Mouse (Mus musculus) kidney, postnatal 4 days (tissue): ENCODE data around the gene Gimd1.

ENCODE experiments used
- DNase-seq, 2 experiments: peaks; one replicate each; pipeline ENCODE4 v3.0.0; 2021; ENCODE audit warnings: mixed read lengths in 2 of 2

Gene Gimd1

GRCm38 (mm10) chr3:132629601-132630239, at the start of gene Gimd1:
TSS of gene Gimd1 (plus strand) at chr3:132629820.
- no peak for DNase-seq

DNA sequence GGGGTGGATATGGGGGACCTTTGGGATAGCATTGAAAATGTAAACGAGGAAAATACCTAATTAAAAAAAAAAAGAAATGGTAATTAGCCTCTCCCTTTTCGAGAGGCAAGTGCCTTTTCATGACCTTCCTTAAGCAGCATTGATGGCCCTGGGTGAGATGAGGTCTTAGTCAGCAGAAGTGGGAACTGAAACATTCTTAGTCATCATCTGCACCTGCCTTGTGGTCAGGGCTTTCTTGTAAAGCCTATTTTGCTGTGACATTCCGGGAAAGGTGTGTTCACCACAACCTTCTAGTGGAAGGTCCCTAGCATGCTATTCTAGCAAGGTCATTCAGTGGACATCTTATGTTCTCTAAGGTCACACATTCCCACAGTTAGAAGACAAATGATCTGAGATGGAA, 48.4 kb upstream of the Gimd1 start:
- no peak for DNase-seq

DNA sequence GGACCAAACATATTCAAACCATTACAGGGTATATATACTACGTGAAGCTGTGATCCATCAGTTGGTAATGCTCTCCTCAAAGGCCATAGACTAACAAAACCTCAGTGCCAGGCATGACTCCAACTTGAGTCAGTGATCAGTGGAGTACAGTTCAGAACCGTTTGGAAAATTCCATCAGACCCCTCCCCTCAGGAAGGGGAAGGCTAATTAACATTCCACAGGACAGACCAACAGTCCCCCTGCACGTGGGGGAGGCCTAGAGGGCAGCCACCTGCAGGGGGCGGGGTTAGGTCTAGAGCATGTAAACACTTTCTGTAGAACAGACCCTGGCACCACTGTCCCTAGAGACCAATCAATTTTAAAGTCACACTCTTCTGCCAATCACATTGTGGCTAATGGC, 47.3 kb upstream of the Gimd1 start:
- peak in 1 of 2 experiments; percentile 11 for DNase-seq

GRCm38 (mm10) chr3:132585122-132585972, 44.3 kb upstream of the Gimd1 start:
- DNase-seq, result no peak

GRCm38 (mm10) chr3:132588146-132588545, 41.5 kb upstream of the Gimd1 start:
- DNase-seq, result no peak

DNA sequence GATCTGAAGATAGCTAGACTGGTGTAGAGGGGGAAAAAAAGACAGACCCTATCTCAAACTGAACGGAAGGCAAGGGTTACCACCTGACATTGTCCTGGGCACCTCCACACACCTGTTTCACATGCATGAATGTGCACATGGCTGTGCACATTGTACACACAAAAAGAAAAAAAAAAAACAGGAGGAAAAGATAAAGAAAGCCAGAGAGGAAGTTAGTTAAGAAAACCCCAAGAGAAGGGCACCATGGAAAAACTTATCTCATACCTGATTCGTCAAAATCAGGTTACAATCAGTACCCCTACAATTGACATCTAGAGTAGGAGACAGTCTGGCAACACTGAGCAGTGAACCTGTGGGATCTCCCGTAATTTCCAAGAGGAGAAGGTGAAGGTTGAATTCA, 39.6 kb upstream of the Gimd1 start:
- no peak for DNase-seq

DNA sequence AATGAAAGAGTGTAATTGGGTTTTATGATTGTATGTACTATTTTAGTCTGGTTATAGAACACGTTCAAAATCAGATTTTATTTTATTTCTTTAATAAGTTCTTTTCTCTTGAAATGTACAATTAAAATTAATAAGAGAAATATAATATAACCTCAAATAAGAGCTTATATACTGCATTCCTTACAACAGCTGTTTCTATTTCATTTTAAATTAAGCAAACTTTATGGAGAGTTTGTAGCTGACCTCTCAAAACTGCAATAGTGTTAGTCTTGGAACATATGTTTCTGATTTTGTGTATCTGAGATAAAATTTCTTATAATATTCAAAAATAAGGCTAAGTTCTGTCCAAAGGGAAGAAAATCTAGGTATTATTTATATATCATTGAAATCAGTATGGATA, 39.0 kb upstream of the Gimd1 start:
- DNase-seq, result no peak

GRCm38 (mm10) chr3:132628741-132629140, 879 bp upstream of the Gimd1 start:
- peak; percentile 34 to 39 for DNase-seq

DNA sequence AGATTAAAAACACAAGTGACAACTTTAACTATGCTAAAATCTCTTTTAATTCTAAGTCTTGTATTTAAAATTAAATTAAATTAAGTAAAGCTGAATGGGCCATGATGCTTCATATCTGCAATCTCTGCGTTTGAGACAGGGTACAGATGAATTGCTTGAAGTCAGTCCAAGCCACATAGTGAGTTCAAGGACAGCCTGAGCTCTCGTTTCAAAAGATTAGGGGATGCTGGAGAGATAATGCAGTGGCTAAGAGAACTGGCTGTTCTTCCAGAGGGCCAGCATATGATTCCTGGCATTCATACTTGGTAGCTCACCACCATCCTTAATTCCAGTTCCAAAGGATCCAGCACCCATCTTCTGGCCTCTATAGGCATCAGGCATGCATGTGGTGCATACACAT, 3.6 kb downstream of the Gimd1 start:
- DNase-seq, result no peak

GRCm38 (mm10) chr3:132637080-132637479, 7.5 kb downstream of the Gimd1 start:
- no peak for DNase-seq

DNA sequence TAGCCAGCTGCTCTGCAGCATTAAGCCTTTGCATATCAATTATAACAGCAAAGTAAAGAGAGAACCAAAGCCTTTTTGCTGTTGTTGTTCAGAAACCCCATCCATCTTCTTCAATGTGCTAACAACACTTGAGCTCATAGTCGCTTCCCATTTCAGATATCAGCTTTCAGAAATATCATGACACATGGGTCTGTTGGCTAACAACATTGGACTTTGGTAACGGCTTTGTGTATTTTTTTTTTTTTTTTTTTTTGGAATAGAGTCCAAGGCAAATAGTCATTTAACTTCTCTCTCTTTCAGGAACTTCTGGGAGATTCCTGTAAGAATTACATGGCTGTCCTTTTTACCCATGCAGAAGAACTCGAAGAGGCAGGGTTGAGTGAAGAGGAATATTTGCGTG, 14.5 kb downstream of the Gimd1 start:
- no peak for DNase-seq

DNA sequence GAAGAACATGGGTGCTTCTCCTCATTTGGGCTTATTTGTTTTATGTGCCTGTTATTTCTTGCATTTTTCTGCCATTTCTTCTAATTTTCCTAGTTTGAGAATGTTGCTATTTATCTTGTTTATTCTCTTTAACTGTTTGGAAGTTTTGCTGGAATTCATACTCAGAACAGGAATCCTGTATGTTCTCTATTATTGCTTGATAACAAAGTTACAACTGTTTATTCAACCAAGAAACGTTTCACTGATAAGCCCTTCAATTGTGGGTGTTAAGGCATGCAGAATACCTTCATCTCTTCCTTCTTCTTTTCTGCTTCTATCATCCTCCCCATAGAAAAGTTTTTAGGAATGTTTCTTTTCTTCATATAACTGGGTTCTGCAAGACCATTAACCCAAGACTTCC, 17.2 kb downstream of the Gimd1 start:
- no peak for DNase-seq

- no peak for DNase-seq
Measured at GRCm38 (mm10) chr3:132649368-132649767, 19.7 kb downstream of the Gimd1 start.

- DNase-seq, result no peak
Measured at GRCm38 (mm10) chr3:132650191-132650590, 20.6 kb downstream of the Gimd1 start.

DNA sequence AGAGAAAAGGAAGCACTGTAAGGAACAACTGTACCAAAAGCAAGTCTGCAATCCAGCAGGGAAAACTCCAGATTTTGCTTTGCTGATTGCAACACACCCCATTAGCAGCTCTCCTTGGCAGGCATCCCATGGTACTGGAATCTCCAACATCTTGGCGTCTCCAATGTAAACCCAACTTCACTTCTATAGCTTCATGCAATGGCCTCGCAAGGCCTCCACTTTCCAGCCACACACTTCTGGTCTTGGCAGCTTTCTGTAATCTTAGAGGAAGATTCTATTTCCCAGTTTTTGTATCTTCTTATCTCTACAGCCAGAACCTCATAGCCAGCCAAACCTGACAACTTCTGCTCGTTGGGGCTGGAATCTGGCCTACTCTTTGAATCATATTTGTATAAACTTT, 22.2 kb downstream of the Gimd1 start:
- DNase-seq, result peak in 1 of 2 experiments; percentile 15

DNA sequence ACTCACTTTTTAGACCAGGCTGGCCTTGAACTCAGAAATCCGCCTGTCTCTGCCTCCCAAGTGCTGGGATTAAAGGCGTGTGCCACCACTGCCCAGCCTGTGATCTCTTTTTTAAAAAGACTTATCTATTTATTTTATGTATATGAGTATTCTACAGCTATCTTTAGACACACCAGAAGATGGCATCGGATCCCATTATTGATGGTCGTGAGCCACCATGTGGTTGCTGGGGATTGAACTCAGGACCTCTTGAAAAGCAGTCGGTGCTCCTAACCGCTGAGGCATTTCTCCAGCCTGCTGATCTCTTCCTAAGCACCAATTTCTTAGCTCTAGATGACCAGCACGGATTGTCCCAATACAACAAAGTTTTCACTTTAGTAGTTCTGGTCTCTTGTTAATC, 24.3 kb downstream of the Gimd1 start:
- no peak for DNase-seq

GRCm38 (mm10) chr3:132655955-132656354, 26.3 kb downstream of the Gimd1 start:
- DNase-seq, result no peak

- DNase-seq, result no peak
Measured at GRCm38 (mm10) chr3:132677494-132677893, 47.9 kb downstream of the Gimd1 start.

DNA sequence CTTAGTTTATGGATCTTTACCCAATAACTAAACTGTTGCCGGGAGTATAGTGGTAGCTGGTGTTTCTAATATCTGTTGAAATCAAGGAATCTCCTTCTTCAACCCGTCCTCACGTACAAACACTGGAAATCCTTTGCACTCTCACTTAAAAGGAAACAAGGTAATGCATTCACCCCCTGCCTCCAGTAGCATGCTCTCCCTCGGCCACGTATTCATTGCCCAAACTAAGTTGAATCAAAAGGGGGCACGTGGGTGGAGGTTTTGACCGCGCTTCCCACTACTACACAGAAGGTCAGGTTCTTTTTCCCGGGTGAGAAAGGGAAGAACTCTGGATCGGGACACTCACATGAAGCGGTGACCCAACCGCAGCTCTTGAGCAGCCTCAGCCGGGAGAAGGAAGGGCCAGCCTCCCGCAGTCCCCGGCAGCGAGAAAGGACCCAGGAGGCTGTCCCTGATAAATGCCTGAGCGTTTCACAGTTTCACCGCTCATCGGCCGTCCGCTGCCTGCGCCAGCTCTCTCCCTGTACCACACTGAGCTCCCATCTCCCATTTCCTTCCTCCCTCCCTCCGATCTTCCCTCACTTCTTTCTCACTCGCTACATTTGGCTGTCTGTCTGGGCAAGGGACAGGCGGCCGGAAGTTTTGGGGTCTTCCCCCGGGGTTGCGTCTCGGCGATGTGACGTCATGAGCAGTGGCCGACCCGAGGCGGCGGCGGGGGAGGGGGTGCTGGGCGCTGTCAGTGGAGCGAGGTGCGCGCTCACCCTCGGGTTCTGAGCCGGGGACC, 54.0 kb downstream of the Gimd1 start, which contains the start of gene Tbck:
Gene Tbck, plus strand, starts transcription at position 698 of the 784 bp plus-strand sequence.
- DNase-seq, result peak; percentile 95 to 97

DNA sequence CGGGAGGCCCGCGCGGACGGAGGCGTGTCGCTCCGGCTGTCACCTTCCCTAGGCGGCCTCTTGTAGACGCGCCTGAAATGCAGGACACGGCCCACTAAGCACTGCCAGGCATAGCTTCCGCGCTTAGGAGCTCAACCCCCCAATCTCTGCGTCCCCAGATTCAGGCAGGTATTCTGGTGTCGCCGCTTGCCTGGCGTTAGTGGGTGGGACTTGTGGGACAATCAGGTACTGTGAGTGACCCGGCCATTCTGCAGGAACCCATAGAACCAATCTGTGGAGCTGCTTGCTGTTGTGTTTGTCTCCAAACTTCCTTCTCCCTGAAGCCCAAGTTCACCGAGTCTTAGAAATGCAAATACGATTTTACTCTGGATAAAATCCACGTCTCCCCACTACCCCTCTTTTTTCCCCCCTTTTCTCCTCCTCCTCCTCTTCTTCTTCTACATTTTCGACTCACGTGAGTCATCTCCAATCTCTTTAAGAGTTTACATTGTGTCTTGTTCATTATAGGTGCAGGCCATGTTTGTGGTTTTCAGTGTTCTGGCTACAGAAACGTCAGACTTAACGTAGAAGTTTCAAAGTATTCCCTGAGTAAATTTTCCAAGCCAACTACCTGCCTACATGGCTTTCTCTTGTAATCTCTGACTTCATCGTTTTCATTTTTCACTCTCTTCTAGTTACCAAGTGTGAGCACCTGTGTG, 54.8 kb downstream of the Gimd1 start, which contains the start of gene Aimp1:
Gene Aimp1, minus strand, starts transcription at position 140 of the 698 bp plus-strand sequence.
- DNase-seq, result no peak
